In the genomic region with DNA sequence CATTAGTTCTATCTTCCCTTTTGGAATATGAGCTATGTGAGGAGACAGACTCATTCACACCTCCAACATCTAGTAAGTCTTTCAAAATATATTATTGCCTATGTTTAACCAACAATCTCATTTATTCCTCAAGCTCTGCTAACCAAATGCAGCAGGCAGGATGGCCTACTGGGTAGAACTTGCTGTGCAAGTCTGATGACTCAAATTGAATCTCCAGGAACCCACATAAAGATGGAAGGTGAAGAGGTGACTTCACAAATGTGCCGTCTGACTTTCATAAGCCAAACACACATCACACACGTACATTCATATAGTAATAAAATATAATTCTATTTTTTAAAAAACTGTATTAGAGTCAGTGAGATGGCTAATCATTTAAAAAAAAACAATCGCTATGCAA, we compare ENCODE assay signal across 8 mouse cellular contexts. TPM values are rescaled to one million over a fixed set of nuclear protein-coding genes. Genes with fewer than 3 reads are reported as not detected.
DNase-seq lines count a peak whose midpoint lies in the region; ATAC-seq and TF ChIP-seq lines count a peak whose summit lies in the region.

No protein-coding gene starts in this region.

- peaks cover 10% of the 10 kb centered on the region for H3K4me1 ChIP-seq in lung, embryonic 15.5 days
- H3K4me1 ChIP-seq in limb, embryonic 14.5 days (ENCODE audit: control insufficient read depth, insufficient read depth, low read length): no peaks in the 10 kb centered on the region; the same call in 1 of the 2 replicates
- H3K4me1 ChIP-seq in stomach, embryonic 15.5 days: 0 out of 2 replicates have a peak, but pooled peaks cover 4% of the 10 kb centered on the region

- peak; percentile 64 for DNase-seq in CD4-positive, CD25-positive, alpha-beta regulatory T cell, adult 2 months (ENCODE audit: low read depth, low spot score)
- DNase-seq in lung, adult 18-20 months: no peak
- DNase-seq in limb, embryonic 14.5 days (ENCODE audit: low spot score): no peak
- no peak for DNase-seq in right cerebral cortex, adult 2 months (ENCODE audit: low spot score in 2 of 2)
- no peak for DNase-seq in ovary, postnatal 10 days (ENCODE audit: low spot score)

- H3K4me3 ChIP-seq in lung, embryonic 15.5 days: peak overlapping the region; percentile 93
- no peak overlapping the region for H3K4me3 ChIP-seq in limb, embryonic 14.5 days (replicated peaks; ENCODE audit: low read length)
- H3K4me3 ChIP-seq in stomach, embryonic 15.5 days (replicated peaks): peak overlapping the region; percentile 68; the same call in 1 of the 2 replicates

- 65% methylated on average over 3 of the region's 3 CpGs for WGBS in lung, embryonic 15.5 days
- WGBS in limb, embryonic 14.5 days: 70% methylated on average over 3 of the region's 3 CpGs
- WGBS in stomach, embryonic 15.5 days: 65% methylated on average over 3 of the region's 3 CpGs

- ATAC-seq in CD4-positive, CD25-positive, alpha-beta regulatory T cell, adult 4 months: no peak
- ATAC-seq in lung, embryonic 15.5 days (ENCODE audit: borderline replicate concordance, extremely low read depth, low FRiP score, low TSS enrichment): no peak
- ATAC-seq in limb, embryonic 14.5 days (ENCODE audit: low FRiP score, low read depth): no peak
- ATAC-seq in stomach, embryonic 15.5 days (ENCODE audit: insufficient read depth, low FRiP score, low read depth): no peak

- no peak for TF ChIP-seq POLR2A in limb, embryonic 14.5 days (IDR thresholded peaks at IDR 0.05; ENCODE audit: borderline replicate concordance, extremely low read depth, insufficient read depth, insufficient read length)

- H3K27me3 ChIP-seq in lung, embryonic 15.5 days: no peaks in the 10 kb centered on the region
- no peaks in the 10 kb centered on the region for H3K27me3 ChIP-seq in limb, embryonic 14.5 days (ENCODE audit: control insufficient read depth, insufficient read depth, low read length)
- H3K27me3 ChIP-seq in stomach, embryonic 15.5 days (replicated peaks): no peaks in the 10 kb centered on the region

- no peaks in the 10 kb centered on the region for H3K9me3 ChIP-seq in lung, embryonic 15.5 days
- H3K9me3 ChIP-seq in limb, embryonic 14.5 days (ENCODE audit: control insufficient read depth, low read length): no peaks in the 10 kb centered on the region
- no peaks in the 10 kb centered on the region for H3K9me3 ChIP-seq in stomach, embryonic 15.5 days

- no peaks in the 10 kb centered on the region for H3K36me3 ChIP-seq in lung, embryonic 15.5 days
- no peaks in the 10 kb centered on the region for H3K36me3 ChIP-seq in limb, embryonic 14.5 days (ENCODE audit: control insufficient read depth, insufficient read depth, low read length)
- H3K36me3 ChIP-seq in stomach, embryonic 15.5 days: no peaks in the 10 kb centered on the region; the same call in 1 of the 2 replicates

- H3K27ac ChIP-seq in lung, embryonic 15.5 days: no peak overlapping the region
- H3K27ac ChIP-seq in limb, embryonic 14.5 days (replicated peaks; ENCODE audit: low read depth, low read length): no peak overlapping the region
- no peak overlapping the region for H3K27ac ChIP-seq in stomach, embryonic 15.5 days

- H3K4me2 ChIP-seq in lung, embryonic 15.5 days: peak overlapping the region; percentile 87
- H3K4me2 ChIP-seq in limb, embryonic 14.5 days (replicated peaks; ENCODE audit: low read depth, low read length, severe bottlenecking): peak overlapping the region; percentile 79; the same call in 1 of the 2 replicates
- peak overlapping the region; percentile 86 for H3K4me2 ChIP-seq in stomach, embryonic 15.5 days

- H3K9ac ChIP-seq in lung, embryonic 15.5 days: no peak overlapping the region
- H3K9ac ChIP-seq in limb, embryonic 14.5 days (ENCODE audit: low read depth, low read length, severe bottlenecking): no peak overlapping the region
- H3K9ac ChIP-seq in stomach, embryonic 15.5 days: 0 out of 2 replicates have a peak overlapping the region, but pooled peaks have one; percentile 42

RNA-seq across cellular contexts. Expression of a gene that starts 0.9 kb away (rescaled TPM):
- polyA plus RNA-seq in CD4-positive, CD25-positive, alpha-beta regulatory T cell, adult 4 months (2017; shearing (Covaris generic)): 10 to 100 TPM; 14.8 to 18.2 TPM
- 17.0 and 19.1 TPM in 2 replicates for polyA plus RNA-seq in lung, embryonic 15.5 days (2015; fragmentation: Nextera tagmentation; extraction: Ambion mirVana)
- 12.2 and 13.0 TPM in 2 replicates for polyA plus RNA-seq in limb, embryonic 14.5 days (2012; rRNA removed)
- 19.1 and 21.2 TPM in 2 replicates for polyA plus RNA-seq in limb, embryonic 14.5 days (2014; fragmentation: Nextera tagmentation; extraction: Ambion mirVana)
- 20.5 and 21.2 TPM in 2 replicates for polyA plus RNA-seq in stomach, embryonic 15.5 days (2015; fragmentation: Nextera tagmentation; extraction: Ambion mirVana)

RNA-seq across cellular contexts. Expression of a gene that starts 24.4 kb away (rescaled TPM):
- polyA plus RNA-seq in CD4-positive, CD25-positive, alpha-beta regulatory T cell, adult 4 months (2017; shearing (Covaris generic)): 100 to 1,000 TPM; 411 to 495 TPM
- polyA plus RNA-seq in lung, embryonic 15.5 days (2015; fragmentation: Nextera tagmentation; extraction: Ambion mirVana): 305 and 316 TPM in 2 replicates
- polyA plus RNA-seq in limb, embryonic 14.5 days (2012; rRNA removed): 181 and 211 TPM in 2 replicates
- polyA plus RNA-seq in limb, embryonic 14.5 days (2014; fragmentation: Nextera tagmentation; extraction: Ambion mirVana): 313 and 324 TPM in 2 replicates
- 259 and 270 TPM in 2 replicates for polyA plus RNA-seq in stomach, embryonic 15.5 days (2015; fragmentation: Nextera tagmentation; extraction: Ambion mirVana)

RNA-seq across cellular contexts. Expression of a gene that starts 36.3 kb away (rescaled TPM):
- 100 to 1,000 TPM; 128 to 193 TPM for polyA plus RNA-seq in CD4-positive, CD25-positive, alpha-beta regulatory T cell, adult 4 months (2017; shearing (Covaris generic))
- polyA plus RNA-seq in lung, embryonic 15.5 days (2015; fragmentation: Nextera tagmentation; extraction: Ambion mirVana): 303 and 360 TPM in 2 replicates
- polyA plus RNA-seq in limb, embryonic 14.5 days (2012; rRNA removed): 170 and 288 TPM in 2 replicates
- polyA plus RNA-seq in limb, embryonic 14.5 days (2014; fragmentation: Nextera tagmentation; extraction: Ambion mirVana): 345 and 381 TPM in 2 replicates
- 499 and 561 TPM in 2 replicates for polyA plus RNA-seq in stomach, embryonic 15.5 days (2015; fragmentation: Nextera tagmentation; extraction: Ambion mirVana)

RNA-seq across cellular contexts. Expression of a gene that starts 36.4 kb away (rescaled TPM):
- 100 to 1,000 TPM; 145 to 175 TPM for polyA plus RNA-seq in CD4-positive, CD25-positive, alpha-beta regulatory T cell, adult 4 months (2017; shearing (Covaris generic))
- 330 and 331 TPM in 2 replicates for polyA plus RNA-seq in lung, embryonic 15.5 days (2015; fragmentation: Nextera tagmentation; extraction: Ambion mirVana)
- polyA plus RNA-seq in limb, embryonic 14.5 days (2012; rRNA removed): 98.9 and 161 TPM in 2 replicates
- polyA plus RNA-seq in limb, embryonic 14.5 days (2014; fragmentation: Nextera tagmentation; extraction: Ambion mirVana): 231 and 252 TPM in 2 replicates
- 436 and 499 TPM in 2 replicates for polyA plus RNA-seq in stomach, embryonic 15.5 days (2015; fragmentation: Nextera tagmentation; extraction: Ambion mirVana)
